Mouse (Mus musculus): ENCODE results near the gene Galnt3.

Gene Galnt3

DNA sequence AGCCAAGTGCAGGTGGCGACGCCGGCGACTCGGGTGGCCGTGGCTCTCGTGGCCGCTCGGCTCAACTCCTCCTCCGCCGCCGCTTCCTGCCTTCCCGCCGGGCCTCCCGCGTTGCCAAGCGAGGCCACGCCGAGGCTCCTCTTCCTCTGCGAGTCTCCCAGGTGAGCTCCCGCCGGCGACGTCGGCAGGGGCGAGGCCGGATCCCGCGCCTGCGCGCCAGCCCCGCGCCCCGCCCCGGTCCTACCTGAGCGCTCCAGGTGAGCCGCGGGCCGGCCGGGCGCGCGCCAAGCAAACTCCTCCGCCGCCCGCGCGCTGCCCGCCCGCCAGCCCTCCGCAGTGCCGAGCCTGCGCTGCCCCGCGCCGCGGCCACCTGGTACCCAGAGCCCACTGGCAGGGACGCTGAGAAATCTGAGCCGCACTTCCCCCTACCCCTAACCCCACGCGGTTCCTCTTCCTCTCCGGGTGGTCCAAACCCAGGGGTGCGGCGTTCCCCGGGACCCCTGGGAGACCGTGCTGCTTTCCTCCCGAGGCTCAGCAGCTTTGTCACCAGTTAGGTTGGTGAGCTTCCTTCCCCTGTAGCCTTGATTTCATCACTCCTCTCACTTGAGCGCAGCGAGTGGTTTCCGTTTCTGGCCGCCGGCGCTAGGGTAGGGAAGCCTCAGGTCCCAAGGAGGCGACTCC, at the start of gene Galnt3:
Galnt3 (minus strand) TSS at position 404 of the 681 bp plus-strand sequence.
- peak; percentile 71 to 73 for DNase-seq

DNA sequence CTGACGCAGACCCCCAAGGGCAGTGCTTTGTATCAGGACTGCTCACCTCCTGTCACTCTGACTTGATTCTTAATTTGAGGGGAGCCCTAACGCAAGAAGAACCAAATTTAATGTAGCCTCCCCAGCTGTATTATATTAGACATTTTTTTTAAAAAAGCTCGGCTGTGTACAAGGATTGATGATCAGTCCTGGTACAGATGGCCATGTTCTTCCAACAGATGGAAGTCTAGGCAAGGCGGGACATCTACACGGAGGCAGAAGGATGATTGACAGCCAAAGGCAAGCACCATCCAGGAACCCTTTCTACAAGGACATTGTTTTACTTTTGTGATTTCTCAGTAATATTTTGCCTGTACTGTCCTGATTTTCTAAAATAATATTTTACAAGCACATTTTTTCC, 48.3 kb upstream of the Galnt3 start:
- no peak for DNase-seq

DNA sequence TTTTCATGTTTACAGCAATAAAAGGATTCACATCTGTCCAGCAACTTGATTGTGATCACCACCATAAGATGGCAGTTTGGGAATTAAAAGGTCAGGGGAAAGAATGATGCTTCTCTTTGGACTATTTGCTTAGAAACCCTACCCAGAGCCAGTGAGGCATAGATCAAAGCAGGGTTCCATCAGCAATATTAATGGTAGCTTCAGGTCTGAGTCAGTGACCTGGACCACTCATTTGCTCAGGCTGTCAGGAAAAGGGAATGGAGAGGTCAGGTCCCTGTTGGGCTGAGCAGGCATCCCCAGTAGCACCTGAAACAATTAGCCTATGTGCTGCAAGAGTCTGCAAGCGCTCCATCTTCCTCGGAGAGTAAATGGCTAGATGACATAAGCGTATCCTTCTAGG, 46.8 kb upstream of the Galnt3 start:
- no peak for DNase-seq

DNA sequence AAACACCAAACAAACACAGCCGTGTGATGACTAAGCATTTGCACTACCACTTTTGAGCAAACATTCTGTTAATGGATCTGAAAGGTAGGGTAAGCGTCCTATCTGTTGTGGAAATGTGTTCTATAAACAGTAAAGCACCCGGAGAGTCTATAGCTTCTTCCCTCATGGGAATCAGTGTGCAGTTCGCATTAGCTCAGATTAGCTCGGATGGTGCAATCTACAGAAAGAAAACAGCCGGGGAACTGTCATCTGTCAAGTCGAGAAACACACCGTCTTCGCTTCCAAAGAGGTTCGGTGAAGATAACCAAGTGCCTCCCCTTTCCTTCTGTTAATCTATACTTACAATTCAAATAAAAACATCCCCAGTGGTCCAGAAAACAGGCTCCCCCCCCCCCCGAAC, 45.9 kb upstream of the Galnt3 start:
- no peak for DNase-seq

DNA sequence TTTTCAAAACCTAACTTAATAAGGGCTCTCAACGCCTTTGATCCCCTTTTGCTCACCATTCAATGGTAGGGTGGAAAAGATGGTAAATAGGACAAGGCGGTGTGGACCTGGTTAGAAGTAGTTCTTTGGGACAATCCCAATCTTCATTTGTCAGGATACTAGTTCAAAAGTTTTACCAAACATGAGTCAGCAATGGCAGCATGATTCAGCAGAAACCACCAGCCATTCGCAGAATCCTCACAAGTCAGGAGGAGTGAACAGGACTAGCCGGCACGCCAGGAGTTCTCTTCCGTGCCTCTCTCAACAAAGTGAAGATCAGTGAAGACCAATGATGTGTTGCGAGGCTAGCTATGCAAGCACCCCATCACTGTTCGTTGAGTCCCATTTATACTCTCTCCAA, 40.2 kb upstream of the Galnt3 start:
- DNase-seq, result no peak

DNA sequence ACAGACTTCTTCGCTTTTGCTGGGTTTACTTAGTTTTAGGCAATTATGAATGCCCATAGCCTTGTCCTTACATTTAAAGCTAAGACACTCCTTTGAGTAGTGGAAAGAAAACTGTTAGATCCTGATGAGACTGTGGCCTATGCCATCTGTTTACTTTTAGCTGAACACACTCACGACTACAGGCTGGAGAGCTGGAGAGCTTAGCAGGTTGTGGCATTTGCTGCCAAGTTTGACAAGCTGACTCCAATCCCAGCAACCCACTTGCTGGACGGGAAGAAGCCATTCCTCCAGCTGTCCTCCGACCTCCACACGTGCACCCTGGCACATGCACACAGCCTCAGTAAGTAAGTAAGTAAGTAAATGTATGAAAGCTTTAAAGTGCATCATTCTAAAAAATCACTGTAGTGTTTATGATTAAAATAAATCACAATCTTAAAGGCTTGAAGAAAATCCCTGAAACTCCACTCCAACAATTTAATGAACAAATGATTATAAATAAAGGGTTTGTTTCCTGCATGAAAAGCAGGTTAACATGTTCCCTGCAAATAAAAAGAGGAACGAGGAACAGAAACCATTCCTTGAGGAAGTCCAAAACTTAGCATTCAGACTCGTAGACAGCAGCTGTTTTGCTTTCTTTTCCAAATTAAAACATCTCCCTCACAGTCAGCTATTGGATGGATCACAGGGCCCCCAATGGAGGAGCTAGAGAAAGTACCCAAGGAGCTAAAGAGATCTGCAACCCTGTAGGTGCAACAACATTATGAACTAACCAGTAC, 33.5 kb upstream of the Galnt3 start:
- DNase-seq, result no peak

DNA sequence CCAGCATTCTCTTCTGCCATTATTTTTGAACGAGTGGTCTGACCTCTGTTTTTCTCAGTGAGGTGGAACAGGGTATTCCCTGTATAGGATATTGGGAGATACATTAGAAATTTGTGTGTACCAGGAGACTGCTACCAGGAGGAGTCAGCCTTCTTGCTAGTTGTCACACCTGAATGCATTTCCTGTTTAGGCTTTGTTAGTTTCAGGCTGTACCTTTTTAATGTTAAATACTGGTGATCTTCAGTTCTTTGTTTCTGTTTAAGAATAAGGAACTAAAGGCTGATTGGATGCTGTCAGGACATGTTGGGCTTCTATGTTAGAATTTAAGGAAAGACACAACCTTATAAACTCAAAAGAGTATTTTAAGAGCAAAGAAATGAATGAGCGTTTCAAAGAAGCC, 26.6 kb upstream of the Galnt3 start:
- DNase-seq, result no peak

DNA sequence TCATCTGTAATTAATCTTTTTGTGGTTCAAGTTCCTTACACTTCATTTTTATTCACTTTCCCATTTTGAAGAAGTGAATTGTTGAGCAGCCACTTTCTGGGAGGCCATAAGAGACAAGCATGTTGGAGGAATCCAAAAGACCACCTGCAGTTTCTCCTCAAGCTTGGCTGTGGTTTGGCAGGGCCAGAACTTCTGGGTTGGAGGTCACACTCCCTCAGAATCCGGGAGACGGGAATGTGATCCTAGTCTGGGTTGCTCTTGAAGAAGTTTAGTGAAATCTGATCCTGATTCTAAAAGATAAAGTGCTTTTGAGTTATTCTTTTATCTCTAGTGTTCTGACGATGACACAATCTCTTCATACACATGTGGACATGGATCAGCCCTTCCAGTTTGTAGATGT, 25.7 kb upstream of the Galnt3 start:
- no peak for DNase-seq

DNA sequence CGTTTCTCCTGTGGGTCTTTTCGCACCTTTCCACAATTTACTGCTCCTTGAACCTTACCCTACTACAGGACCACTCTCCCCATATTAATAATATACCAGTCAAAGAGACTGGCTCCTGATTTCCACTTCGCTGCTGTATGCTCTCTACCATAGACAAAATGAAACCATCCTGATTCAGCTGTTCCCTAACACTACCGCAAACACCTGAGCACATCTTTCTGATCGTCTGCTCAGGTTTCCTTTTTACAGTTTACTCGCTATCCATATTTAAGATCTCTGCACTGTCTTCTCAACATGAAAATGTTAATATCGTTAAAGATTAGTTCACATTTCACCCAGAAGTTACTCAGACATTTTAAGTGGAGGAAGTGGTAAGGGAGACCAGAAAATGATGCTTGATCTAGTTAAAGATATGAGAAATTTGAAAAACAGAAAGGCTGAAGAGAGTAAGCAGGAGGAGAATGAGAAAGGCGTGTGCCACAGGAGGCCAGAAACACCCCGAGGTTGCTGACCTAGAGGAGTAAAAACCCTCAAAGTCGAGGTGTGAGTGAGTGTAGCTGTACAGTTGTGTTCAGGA, 23.9 kb upstream of the Galnt3 start:
- DNase-seq, result no peak

DNA sequence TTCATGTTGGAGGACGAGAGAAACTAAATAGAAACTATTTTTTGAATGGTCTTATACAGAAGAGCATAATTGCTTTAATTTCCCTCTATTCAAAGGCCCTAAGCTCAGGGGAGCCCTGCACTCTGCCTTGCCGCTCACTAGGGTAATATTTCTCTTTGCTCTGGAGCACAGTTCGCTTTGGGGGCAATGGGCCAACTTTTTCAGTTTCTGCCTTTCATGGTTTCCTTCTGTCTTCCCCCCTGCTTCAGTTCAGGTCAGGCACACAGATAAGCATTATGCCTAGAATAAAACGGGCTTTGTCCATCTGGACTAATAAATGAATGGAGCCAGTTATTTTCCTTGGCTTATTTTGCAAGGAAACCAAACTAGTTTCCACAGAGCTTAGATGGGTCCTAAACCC, 21.7 kb upstream of the Galnt3 start:
- peak; percentile 14 to 26 for DNase-seq

DNA sequence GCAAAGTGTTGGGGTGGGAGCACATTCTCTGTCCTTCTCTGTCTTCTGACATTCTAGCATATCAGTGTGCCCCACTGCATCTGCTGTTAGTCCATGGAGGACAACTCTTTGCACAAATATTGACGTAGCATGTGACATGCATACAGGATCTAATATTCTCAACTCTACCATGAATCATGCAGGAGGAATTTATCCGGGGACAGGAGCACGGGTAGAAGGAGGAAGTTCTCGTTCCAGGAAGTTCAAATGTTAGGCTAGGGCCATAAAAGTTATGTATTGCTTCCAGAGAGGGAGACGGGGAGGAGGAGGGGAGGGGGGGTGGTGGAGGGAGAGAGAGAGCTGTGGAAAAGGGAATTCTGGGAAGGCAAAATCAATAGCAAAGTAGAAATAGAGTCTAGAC, 20.0 kb upstream of the Galnt3 start:
- peak in 1 of 2 experiments; percentile 17 for DNase-seq

DNA sequence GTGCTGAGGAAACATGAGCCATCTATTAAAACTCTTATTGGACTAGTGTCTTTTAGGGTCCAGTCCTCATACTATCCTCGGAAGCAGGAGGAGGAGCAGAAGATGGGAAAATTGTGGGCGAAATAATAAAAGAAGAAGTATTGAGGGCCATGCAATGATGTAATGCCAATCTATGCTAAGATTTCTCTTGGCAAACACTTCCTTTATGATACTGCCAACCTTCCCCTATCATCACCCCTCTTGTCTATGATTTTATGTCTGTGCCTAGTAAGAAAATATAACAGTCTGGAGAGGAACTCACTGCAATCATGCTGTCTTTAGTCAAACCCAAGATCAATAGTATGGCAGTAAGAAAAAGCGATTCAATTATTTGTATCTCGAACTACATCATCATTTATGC, 18.5 kb upstream of the Galnt3 start:
- no peak for DNase-seq

DNA sequence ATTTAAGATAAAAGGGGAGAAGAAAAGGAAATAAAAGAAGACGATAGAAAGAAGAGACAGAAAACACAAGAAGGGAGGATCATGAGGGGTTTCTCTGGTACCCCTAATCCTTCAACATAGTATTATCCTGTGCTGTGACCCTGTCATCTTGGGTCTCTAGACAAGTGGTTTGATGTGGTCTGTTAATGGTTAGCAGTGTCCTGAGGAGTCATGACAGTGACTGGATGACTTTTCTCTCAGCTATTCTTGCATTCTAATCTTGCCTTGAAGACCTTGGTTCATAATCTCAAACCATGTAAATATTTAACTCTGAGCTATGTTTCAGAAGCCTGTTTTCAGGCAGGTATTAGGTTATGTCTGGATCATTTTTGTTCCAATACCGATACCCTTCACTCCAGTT, 17.9 kb upstream of the Galnt3 start:
- peak in 1 of 2 experiments; percentile 35 for DNase-seq

DNA sequence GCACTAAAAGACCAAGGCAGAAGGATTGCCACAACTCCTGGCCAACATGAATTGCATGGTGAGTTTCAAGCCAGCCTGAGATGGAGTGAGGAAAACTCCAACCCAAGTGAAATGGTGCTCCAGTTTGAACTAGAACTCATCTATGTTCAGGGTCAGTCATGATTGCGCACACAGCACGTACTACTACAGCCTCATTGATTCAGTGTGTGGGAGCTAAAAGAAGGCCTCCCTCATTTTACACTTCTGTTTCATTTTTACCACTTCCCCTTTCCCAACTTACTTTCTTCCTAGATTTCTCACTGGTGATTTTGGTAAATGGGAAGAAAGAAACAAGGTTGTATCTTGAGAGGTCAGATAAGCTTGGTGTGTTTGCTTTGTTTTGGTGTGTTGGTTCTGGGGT, 17.5 kb upstream of the Galnt3 start:
- no peak for DNase-seq

DNA sequence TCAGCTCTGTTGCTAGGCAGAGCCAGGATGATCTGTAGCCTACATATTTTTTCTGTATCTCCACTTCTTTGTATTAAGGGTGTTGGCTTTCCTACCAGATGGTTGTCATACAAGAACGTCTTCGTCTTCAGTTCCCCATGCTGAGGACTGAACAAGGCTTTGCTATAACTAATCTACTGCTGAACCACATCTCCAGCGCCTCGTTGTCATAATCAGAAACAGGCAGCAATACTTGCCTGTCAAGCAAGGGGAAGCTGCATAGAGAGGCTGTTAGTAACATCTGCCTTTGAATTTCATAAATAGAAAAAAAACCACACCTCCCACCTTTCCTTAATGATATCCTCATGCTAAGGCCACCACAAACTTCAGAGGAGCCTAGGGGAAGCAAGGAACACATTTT, 15.5 kb upstream of the Galnt3 start:
- DNase-seq, result no peak

DNA sequence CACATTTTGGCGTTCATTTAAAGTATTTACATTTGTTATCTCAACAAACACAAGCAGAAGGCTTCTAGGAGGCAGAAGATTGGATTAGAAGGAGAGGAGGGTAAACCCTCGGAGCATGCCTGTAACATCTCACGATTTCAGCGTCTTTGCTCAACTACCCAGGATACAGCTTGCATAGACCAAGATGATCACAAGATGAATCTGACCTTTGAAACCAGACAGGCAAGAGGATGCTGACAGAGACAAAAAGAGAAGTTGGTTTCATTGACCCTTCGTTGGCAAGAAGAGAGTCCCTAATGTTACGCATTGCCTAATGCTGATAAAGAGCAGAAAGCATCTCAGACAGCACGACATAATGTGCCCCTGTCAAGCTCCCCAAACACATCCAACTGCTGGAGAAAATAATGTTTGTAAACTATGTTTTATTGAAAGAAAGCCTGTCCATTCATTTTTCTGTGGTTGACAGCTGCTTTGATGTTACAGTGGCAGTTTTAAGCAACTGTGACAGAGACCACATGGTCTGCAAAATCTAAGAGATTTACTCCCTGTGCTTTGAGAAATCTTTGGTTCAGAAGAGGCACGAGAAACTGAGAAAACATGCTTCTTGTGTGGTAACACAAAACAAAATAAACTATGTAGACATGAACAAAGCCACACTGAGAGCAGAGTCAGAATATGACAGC, 7.2 kb upstream of the Galnt3 start:
- peak; percentile 41 to 75 for DNase-seq

DNA sequence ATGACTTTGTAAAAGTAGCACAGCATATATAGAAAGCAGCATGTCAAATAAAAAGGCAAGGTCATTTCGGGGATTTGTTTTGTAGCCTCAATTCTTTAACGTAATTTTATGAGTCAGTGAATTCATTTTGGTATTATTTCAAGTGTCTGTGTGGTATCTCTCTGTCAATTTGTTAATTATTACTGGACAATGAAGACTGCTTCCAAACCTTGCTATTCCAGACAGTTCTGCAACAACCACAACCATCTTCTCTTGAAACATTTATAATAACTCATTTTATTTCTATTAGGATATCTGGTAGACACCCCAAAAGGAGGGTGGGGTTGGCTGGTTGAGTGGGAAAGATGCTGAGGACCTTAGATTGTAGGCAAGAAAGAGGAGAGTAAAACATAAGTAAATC, 4.1 kb upstream of the Galnt3 start:
- DNase-seq, result no peak

DNA sequence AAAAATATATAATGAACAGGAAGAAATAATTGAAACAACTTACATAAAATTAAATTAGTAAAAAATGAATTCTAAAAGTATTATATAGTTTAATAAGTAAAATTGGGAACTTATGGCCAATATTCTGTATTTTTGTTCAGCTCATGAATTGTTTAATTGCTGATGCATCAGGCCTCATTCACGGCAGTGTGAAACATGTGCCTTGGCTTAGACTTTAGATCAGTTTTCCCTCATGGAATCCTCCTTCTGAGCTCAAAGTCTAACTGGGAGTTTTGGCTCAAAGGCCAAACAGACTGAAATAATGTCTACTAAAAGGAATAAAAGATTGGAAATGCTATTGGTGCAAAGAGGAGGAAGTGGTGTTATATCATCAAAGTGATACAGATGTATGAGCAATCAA, 2.7 kb upstream of the Galnt3 start:
- DNase-seq, result peak; percentile 50 to 68

DNA sequence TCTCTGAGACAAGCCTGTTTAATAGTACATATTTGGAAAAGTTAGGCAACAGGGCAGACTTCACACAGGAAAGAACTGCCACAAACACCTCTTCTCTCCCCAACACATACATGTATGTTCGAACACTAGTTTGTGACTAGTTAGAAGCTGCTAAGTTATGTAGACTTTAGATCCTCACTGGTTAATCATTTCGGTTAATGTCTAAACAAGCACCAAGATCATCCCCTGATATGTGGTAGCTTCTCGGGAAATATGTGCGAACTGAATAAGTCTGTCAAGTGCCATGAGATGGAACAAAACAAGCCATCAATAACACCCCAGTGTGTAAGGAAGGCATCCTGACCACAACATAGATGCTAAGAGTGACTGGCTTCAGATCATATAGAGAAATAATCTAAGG, 2.1 kb upstream of the Galnt3 start:
- peak in 1 of 2 experiments; percentile 26 for DNase-seq

DNA sequence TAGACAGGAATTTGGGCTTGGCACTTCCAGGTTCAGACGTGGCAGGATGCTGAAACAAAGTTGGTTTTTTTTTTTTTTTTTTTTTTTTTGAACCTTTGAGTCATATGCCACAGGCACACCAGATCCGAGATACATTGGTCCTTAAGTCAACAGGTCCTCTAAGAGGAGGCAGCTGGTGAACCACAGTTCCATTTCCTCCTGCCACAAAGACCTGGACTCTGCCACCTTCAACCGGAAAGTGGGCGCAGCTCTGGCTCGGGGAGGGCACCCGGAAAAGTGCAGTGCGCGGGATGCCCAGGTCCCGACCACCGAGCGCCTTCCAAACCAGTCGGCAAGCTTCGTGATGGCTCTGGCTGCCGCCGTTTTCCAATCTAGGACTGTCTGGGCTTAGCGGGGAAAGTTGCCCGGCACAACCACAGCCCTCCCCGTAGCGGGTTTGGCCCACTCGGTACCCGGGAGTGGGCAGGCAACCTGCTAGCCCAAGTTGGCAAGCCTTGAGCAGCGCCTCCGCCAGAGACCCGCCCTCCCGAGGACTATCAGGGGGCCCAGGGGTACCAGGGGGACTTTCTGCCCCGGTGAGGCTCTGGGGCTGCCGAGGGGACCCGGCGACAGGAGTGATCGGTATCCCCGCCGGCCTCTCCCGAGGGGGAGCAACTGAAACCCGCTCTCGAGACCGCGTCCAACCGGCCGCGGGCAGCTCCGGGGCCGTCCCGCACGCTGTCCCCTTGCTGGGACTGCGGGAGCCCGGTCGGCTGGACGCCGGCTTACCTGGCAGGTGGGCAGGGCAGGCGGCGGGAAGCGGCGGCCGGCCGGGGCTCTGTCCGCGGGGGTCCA, 821 bp downstream of the Galnt3 start:
- peak in 1 of 2 experiments; percentile 31 for DNase-seq

DNA sequence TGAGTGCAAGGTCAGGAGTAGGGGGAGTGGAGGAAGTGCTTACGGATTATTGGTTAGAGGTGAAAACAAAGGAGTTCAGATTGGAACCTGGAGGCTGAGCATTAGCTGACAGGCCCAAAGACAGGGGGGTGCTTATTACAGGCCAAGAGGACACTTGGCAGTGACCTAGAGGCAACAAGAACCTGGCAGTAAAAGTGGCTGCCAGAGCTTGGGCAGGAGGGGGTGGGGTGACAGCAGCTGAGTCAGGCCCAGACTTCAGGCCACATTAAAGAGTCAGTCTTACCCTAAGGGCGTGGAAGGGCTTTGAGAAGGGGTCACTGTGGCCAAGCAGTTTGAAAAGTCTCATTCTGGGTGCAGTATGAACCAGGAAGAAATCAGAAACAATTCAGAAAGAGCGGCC, 7.1 kb downstream of the Galnt3 start:
- DNase-seq, result peak; percentile 75 to 79

DNA sequence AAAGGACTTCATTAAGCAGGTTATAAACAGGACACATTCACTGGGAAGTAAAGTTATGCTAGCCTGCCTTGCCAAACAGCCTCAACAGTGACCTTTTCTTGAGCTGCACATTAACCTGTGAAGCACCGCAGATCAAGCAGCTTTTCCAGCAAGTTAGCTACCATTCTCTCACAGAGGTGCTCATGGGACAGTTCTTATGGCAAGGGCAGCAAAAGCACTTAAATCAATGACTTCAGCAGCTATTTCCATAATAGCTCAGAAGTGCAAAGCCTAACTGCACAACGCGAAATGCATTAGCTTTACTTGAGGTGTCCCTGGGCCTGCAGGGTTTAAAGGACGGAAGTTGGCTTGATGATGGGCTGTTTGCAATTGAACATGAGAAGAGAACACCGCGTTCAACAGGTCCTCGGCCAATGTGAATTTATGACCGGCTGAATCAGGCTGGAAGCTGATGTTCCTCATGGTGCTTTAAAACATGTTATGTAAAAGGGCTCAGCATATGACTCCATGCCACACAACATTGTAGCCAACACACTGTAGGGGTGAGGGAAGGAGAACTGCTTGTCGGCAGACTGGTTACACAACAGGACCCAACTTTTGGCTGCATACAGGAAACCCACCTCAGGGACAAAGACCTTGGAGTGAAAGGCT, 16.8 kb downstream of the Galnt3 start:
- DNase-seq, result peak; percentile 70 to 73

All from kidney, adult 8-10 months (tissue).